In the genomic region with DNA sequence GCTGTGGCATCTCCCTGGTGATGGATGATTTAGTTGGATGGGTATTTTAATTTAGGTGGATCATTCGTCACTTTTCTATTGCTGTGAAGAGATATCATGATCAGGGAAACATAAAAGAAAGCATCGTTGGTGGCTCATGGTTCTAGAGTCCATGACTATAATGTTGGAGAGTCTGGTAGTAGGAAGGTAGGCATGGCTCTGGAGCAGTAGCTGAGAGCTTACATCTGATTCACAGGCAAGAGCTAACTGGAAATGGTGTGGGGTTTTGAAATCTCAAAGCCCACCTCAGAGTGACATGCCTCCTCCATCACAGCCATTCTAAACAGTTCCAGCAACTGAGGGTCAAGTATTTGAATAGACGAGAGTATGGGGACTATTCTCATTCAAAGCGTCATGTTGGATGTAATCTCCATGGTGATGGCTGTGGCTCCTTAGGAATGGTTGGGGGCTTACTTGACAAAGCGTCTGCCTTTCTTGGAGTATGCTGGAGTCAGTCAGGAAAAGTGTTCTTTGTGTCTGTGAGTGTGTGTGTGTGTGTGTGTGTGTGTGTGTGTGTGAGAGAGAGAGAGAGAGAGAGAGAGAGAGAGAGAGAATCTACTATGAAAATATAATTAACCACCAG, we compare ENCODE assay signal across 16 mouse cellular contexts.
DNase-seq lines count a peak whose midpoint lies in the region; ATAC-seq and TF ChIP-seq lines count a peak whose summit lies in the region.
"Had no signal": no experiment of that assay in that cellular context is flagged by ENCODE, and none has a peak within 500 bp of the region (broad histone marks: within the 10 kb centered on the region; RNA-seq: fewer than 3 reads in every experiment).

No protein-coding gene starts in this region.

- H3K9ac ChIP-seq in midbrain, embryonic 11.5 days (ENCODE audit: low read length) = no peak overlapping the region
- H3K9ac ChIP-seq in neural tube, embryonic 13.5 days = no peak overlapping the region
- no peak overlapping the region for H3K9ac ChIP-seq in kidney, embryonic 16.5 days (replicated peaks; ENCODE audit: low read length)
- H3K9ac ChIP-seq: liver, embryonic 13.5 days had no signal

- H3K4me3 ChIP-seq in hindbrain, embryonic 10.5 days = no peak overlapping the region
- no peak overlapping the region for H3K4me3 ChIP-seq in midbrain, embryonic 11.5 days (ENCODE audit: low read depth, low read length)
- no peak overlapping the region for H3K4me3 ChIP-seq in neural tube, embryonic 13.5 days
- no peak overlapping the region for H3K4me3 ChIP-seq in cerebellum, adult 2 months (replicated peaks; ENCODE audit: insufficient read depth, low read depth, low read length)
- H3K4me3 ChIP-seq in kidney, embryonic 16.5 days (ENCODE audit: low read length) = no peak overlapping the region
- no peak overlapping the region for H3K4me3 ChIP-seq in layer of hippocampus, adult 2 months
- H3K4me3 ChIP-seq: limb, embryonic 10.5 days; liver, embryonic 13.5 days had no signal

- no peak for TF ChIP-seq POLR2A in cerebellum, adult 2 months (IDR thresholded peaks at IDR 0.05; ENCODE audit: borderline replicate concordance, insufficient read depth, low read length)

- no peak overlapping the region for H3K4me2 ChIP-seq in midbrain, embryonic 11.5 days
- no peak overlapping the region for H3K4me2 ChIP-seq in neural tube, embryonic 13.5 days
- H3K4me2 ChIP-seq in kidney, embryonic 16.5 days (replicated peaks; ENCODE audit: low read depth, low read length) = no peak overlapping the region
- H3K4me2 ChIP-seq: liver, embryonic 13.5 days had no signal

- peaks cover 32% of the 10 kb centered on the region for H3K4me1 ChIP-seq in hindbrain, embryonic 10.5 days (replicated peaks)
- peaks cover 24% of the 10 kb centered on the region for H3K4me1 ChIP-seq in midbrain, embryonic 11.5 days (ENCODE audit: control insufficient read depth, insufficient read depth, low read length)
- H3K4me1 ChIP-seq in neural tube, embryonic 13.5 days (replicated peaks) = peaks cover 18% of the 10 kb centered on the region
- H3K4me1 ChIP-seq in cerebellum, adult 2 months (ENCODE audit: control insufficient read depth, insufficient read depth, low read length) = no peaks in the 10 kb centered on the region
- no peaks in the 10 kb centered on the region for H3K4me1 ChIP-seq in kidney, embryonic 16.5 days (ENCODE audit: insufficient read depth, low read length)
- H3K4me1 ChIP-seq: liver, embryonic 13.5 days had no signal

- TF ChIP-seq CTCF in cerebellum, adult 2 months (IDR thresholded peaks at IDR 0.05; ENCODE audit: borderline replicate concordance, insufficient read depth, low read depth, low read length) = no peak
- no peak for TF ChIP-seq CTCF in layer of hippocampus, adult 2 months (conservative IDR thresholded peaks at IDR 0.05)

- WGBS in hindbrain, embryonic 10.5 days = 47% methylated on average over 5 of the region's 5 CpGs
- 33% methylated on average over 5 of the region's 5 CpGs for WGBS in midbrain, embryonic 11.5 days
- 40% methylated on average over 5 of the region's 5 CpGs for WGBS in neural tube, embryonic 13.5 days
- WGBS in cerebellum, adult 2 months = 57% methylated on average over 5 of the region's 5 CpGs
- 84% methylated on average over 5 of the region's 5 CpGs for WGBS in kidney, embryonic 16.5 days

- H3K36me3 ChIP-seq in hindbrain, embryonic 10.5 days = no peaks in the 10 kb centered on the region
- no peaks in the 10 kb centered on the region for H3K36me3 ChIP-seq in midbrain, embryonic 11.5 days (ENCODE audit: control insufficient read depth, insufficient read depth, low read length)
- H3K36me3 ChIP-seq in neural tube, embryonic 13.5 days = no peaks in the 10 kb centered on the region
- no peaks in the 10 kb centered on the region for H3K36me3 ChIP-seq in kidney, embryonic 16.5 days (ENCODE audit: insufficient read depth, low read length)
- H3K36me3 ChIP-seq: limb, embryonic 10.5 days; liver, embryonic 13.5 days had no signal

- peak; percentile 45 for DNase-seq in embryo, embryonic 9.5 days (ENCODE audit: extremely low spot score)
- peak; percentile 58 for DNase-seq in hindbrain, embryonic 10.5 days (ENCODE audit: low spot score)
- DNase-seq in midbrain, embryonic 11.5 days (ENCODE audit: low spot score, missing footprints) = peak; percentile 91
- DNase-seq in cerebellum, adult 2 months = no peak
- no peak for DNase-seq in right cerebral cortex, postnatal 4 days
- DNase-seq in layer of hippocampus, adult 2 months (ENCODE audit: low spot score in 2 of 2) = no peak
- DNase-seq: cerebellum, adult 9-10 months; kidney, postnatal 10 days; liver, embryonic 13.5 days; lung, postnatal 10 days; thymus, postnatal 25 days had no signal

- peak; percentile 92 for ATAC-seq in midbrain, embryonic 11.5 days (ENCODE audit: low FRiP score)
- ATAC-seq in neural tube, embryonic 13.5 days (ENCODE audit: low read depth) = peak; percentile 60; the same call in 1 of the 2 replicates
- ATAC-seq in kidney, embryonic 16.5 days (ENCODE audit: low FRiP score, low TSS enrichment) = no peak
- ATAC-seq: CD4-positive, CD25-positive, alpha-beta regulatory T cell, adult 4 months; inflammation-experienced regulatory T-cells, adult 6 months had no signal

- peak overlapping the region; percentile 88 for H3K27ac ChIP-seq in hindbrain, embryonic 10.5 days
- H3K27ac ChIP-seq in midbrain, embryonic 11.5 days (ENCODE audit: low read depth, low read length) = peak overlapping the region; percentile 87
- H3K27ac ChIP-seq in neural tube, embryonic 13.5 days (replicated peaks) = no peak overlapping the region
- H3K27ac ChIP-seq in cerebellum, adult 2 months (ENCODE audit: insufficient read depth, low read length) = no peak overlapping the region
- no peak overlapping the region for H3K27ac ChIP-seq in kidney, embryonic 16.5 days (ENCODE audit: low read length)
- no peak overlapping the region for H3K27ac ChIP-seq in layer of hippocampus, adult 2 months
- H3K27ac ChIP-seq: limb, embryonic 10.5 days; liver, embryonic 13.5 days had no signal

- H3K27me3 ChIP-seq in hindbrain, embryonic 10.5 days (ENCODE audit: insufficient read depth, poor library complexity, severe bottlenecking) = no peaks in the 10 kb centered on the region
- no peaks in the 10 kb centered on the region for H3K27me3 ChIP-seq in midbrain, embryonic 11.5 days (ENCODE audit: control insufficient read depth, insufficient read depth, low read length)
- H3K27me3 ChIP-seq in neural tube, embryonic 13.5 days = no peaks in the 10 kb centered on the region
- no peaks in the 10 kb centered on the region; the same call in 1 of the 2 replicates for H3K27me3 ChIP-seq in cerebellum, adult 2 months (ENCODE audit: control insufficient read depth, insufficient read depth, low read length)
- no peaks in the 10 kb centered on the region for H3K27me3 ChIP-seq in kidney, embryonic 16.5 days (ENCODE audit: insufficient read depth, low read length)
- H3K27me3 ChIP-seq: liver, embryonic 13.5 days had no signal

- no peaks in the 10 kb centered on the region for H3K9me3 ChIP-seq in hindbrain, embryonic 10.5 days
- no peaks in the 10 kb centered on the region for H3K9me3 ChIP-seq in midbrain, embryonic 11.5 days (ENCODE audit: control insufficient read depth, low read length)
- no peaks in the 10 kb centered on the region for H3K9me3 ChIP-seq in neural tube, embryonic 13.5 days
- H3K9me3 ChIP-seq in kidney, embryonic 16.5 days (ENCODE audit: low read length) = no peaks in the 10 kb centered on the region; the same call in 1 of the 2 replicates
- H3K9me3 ChIP-seq: limb, embryonic 10.5 days; liver, embryonic 13.5 days had no signal

Comparison
In these comparisons a context has a peak if more than half of its experiments do, and no peak if none do; other contexts are left out.
1. DNase-seq: peak in embryo, embryonic 9.5 days (single experiment), hindbrain, embryonic 10.5 days (single experiment) and midbrain, embryonic 11.5 days (single experiment); none in cerebellum, adult 2 months (0 of 2), right cerebral cortex, postnatal 4 days (single experiment) and layer of hippocampus, adult 2 months (0 of 2).
2. H3K27ac ChIP-seq: peak in hindbrain, embryonic 10.5 days (single experiment) and midbrain, embryonic 11.5 days (single experiment); none in neural tube, embryonic 13.5 days (single experiment), cerebellum, adult 2 months (single experiment), kidney, embryonic 16.5 days (single experiment) and layer of hippocampus, adult 2 months (single experiment).